Mouse (Mus musculus) kidney, postnatal 0 days (tissue): ENCODE measurements around the gene Spata13. TPM values are rescaled to one million over a fixed set of nuclear protein-coding genes. Genes with fewer than 3 reads are reported as not detected.

Experiments
- ATAC-seq: fragments of 200-750 bp; cut with Nextera tagmentation; replicated peaks from 2 replicates; pipeline ENCODE4 v1.8.0; 2017; ENCODE audit warnings: low read depth, moderate number of reproducible peaks, moderate TSS enrichment, moderate library complexity; ENCODE audit not compliant: low FRiP score
- DNase-seq: peaks from one replicate; pipeline ENCODE4 v3.0.0-alpha.2; 2016; ENCODE audit warnings: low spot score
- H3K27ac ChIP-seq: fragments of 300-500 bp; sonication (generic); 2 replicates; pipeline ENCODE4 v1.5.1; 2014; ENCODE audit warnings: mild to moderate bottlenecking
- H3K27me3 ChIP-seq: fragments of 300-500 bp; sonication (generic); 2 replicates; pipeline ENCODE4 v1.6.1; 2014; ENCODE audit warnings: low read length, mixed read lengths; ENCODE audit not compliant: insufficient read depth
- H3K36me3 ChIP-seq: fragments of 300-500 bp; sonication (generic); 2 replicates; pipeline ENCODE4 v1.6.1; 2014; ENCODE audit warnings: low read length, mixed read lengths; ENCODE audit not compliant: insufficient read depth
- H3K4me1 ChIP-seq: fragments of 300-500 bp; sonication (generic); replicated peaks from 2 replicates; pipeline ENCODE4 v1.6.1; 2014; ENCODE audit warnings: antibody characterized with exemption, low read length, mixed read lengths; ENCODE audit not compliant: insufficient read depth
- H3K4me2 ChIP-seq: fragments of 300-500 bp; sonication (generic); 2 replicates; pipeline ENCODE4 v1.6.1; 2014; ENCODE audit warnings: mild to moderate bottlenecking, low read length, moderate library complexity, mixed read lengths
- H3K4me3 ChIP-seq: fragments of 300-500 bp; sonication (generic); replicated peaks from 2 replicates; pipeline ENCODE4 v1.5.1; 2014; ENCODE audit warnings: low read depth, low read length
- H3K9ac ChIP-seq: fragments of 300-500 bp; sonication (generic); 2 replicates; pipeline ENCODE4 v1.6.1; 2014; ENCODE audit warnings: low read depth, low read length
- H3K9me3 ChIP-seq: fragments of 300-500 bp; sonication (generic); replicated peaks from 2 replicates; pipeline ENCODE4 v1.6.1; 2016; ENCODE audit warnings: low read length, inconsistent platforms, mixed read lengths
- CTCF ChIP-seq: IDR thresholded peaks from 2 replicates; pipeline ENCODE4 v1.5.1; 2016; ENCODE audit warnings: antibody characterized with exemption, low read depth, mild to moderate bottlenecking, moderate library complexity
- WGBS: fragments of 180-500 bp; shearing (Covaris S2); extraction: QIAGEN DNeasy Blood & Tissue Kit; methylation state at CpG from one replicate; pipeline ENCODE4 v1.1.7; 2014; 5-methylcytosine and 5-hydroxymethylcytosine counted together
- polyA plus RNA-seq: library from polyadenylated mRNA; unstranded; fragments of >200 nt; fragmentation: Nextera tagmentation; extraction: Ambion mirVana; gene quantifications from 2 replicates; pipeline ENCODE4 v1.2.1, GENCODE M21; 2015

The Spata13 gene
- polyA plus RNA-seq, 1 experiment from 2014 or later: 47.4 TPM

- no peak overlapping the region for H3K4me3 ChIP-seq
- H3K27me3 ChIP-seq: no peaks in the 10 kb centered on the region
- H3K4me1 ChIP-seq: peaks cover 27% of the 10 kb centered on the region
- WGBS: 34% methylated on average over 15 of the region's 15 CpGs
- no peak overlapping the region; the same call in 1 of the 2 replicates for H3K9ac ChIP-seq
- TF ChIP-seq CTCF: no peak
- H3K36me3 ChIP-seq: 0 out of 2 replicates have a peak, but pooled peaks cover 3% of the 10 kb centered on the region
- H3K9me3 ChIP-seq: no peaks in the 10 kb centered on the region
- ATAC-seq: peak; percentile 31; the same call in 1 of the 2 replicates
- peak overlapping the region; percentile 86 for H3K27ac ChIP-seq
- DNase-seq: no peak
- peak overlapping the region; percentile 26 for H3K4me2 ChIP-seq
Observed at GRCm38 (mm10) chr14:60655941-60656700, 22.3 kb downstream of the Spata13 start.

- TF ChIP-seq CTCF: no peak
- Histone ChIP-seq H3K9ac (no peak overlapping the region), H3K4me3 (no peak overlapping the region), H3K27me3 (no peaks in the 10 kb centered on the region), H3K4me1 (peaks cover 27% of the 10 kb centered on the region), H3K9me3 (no peaks in the 10 kb centered on the region), H3K4me2 (no peak overlapping the region), H3K36me3 (0 out of 2 replicates have a peak, but pooled peaks cover 3% of the 10 kb centered on the region), H3K27ac (peak overlapping the region; percentile 86)
- no peak for ATAC-seq
- no peak for DNase-seq
- 69% methylated on average over 11 of the region's 11 CpGs for WGBS
Observed at GRCm38 (mm10) chr14:60656701-60657085, 22.9 kb downstream of the Spata13 start.

GRCm38 (mm10) chr14:60657891-60658290, 24.1 kb downstream of the Spata13 start:
- 76% methylated on average over 2 of the region's 2 CpGs for WGBS
- DNase-seq: no peak
- ATAC-seq: no peak
- H3K36me3 ChIP-seq: 0 out of 2 replicates have a peak, but pooled peaks cover 3% of the 10 kb centered on the region
- H3K4me1 ChIP-seq: peaks cover 28% of the 10 kb centered on the region
- no peak for TF ChIP-seq CTCF
- no peak overlapping the region for H3K4me2 ChIP-seq
- H3K27ac ChIP-seq: no peak overlapping the region
- no peak overlapping the region for H3K4me3 ChIP-seq
- no peaks in the 10 kb centered on the region for H3K27me3 ChIP-seq
- H3K9me3 ChIP-seq: no peaks in the 10 kb centered on the region
- H3K9ac ChIP-seq: no peak overlapping the region

- Histone ChIP-seq H3K36me3 (0 out of 2 replicates have a peak, but pooled peaks cover 3% of the 10 kb centered on the region), H3K4me3 (no peak overlapping the region), H3K4me2 (no peak overlapping the region), H3K9ac (no peak overlapping the region), H3K9me3 (no peaks in the 10 kb centered on the region), H3K27me3 (no peaks in the 10 kb centered on the region), H3K4me1 (peaks cover 38% of the 10 kb centered on the region), H3K27ac (no peak overlapping the region)
- ATAC-seq: no peak
- 56% methylated on average over 8 of the region's 8 CpGs for WGBS
- no peak for TF ChIP-seq CTCF
- DNase-seq: no peak
Observed at GRCm38 (mm10) chr14:60659498-60659897, 25.7 kb downstream of the Spata13 start.

- ATAC-seq: no peak
Observed at GRCm38 (mm10) chr14:60660591-60660990, 26.8 kb downstream of the Spata13 start.

GRCm38 (mm10) chr14:60661281-60661680, 27.5 kb downstream of the Spata13 start:
- no peak overlapping the region for H3K4me2 ChIP-seq
- no peak for TF ChIP-seq CTCF
- no peak overlapping the region for H3K4me3 ChIP-seq
- peaks cover 34% of the 10 kb centered on the region for H3K4me1 ChIP-seq
- no peak overlapping the region for H3K27ac ChIP-seq
- WGBS: 89% methylated on average over 5 of the region's 5 CpGs
- no peak overlapping the region for H3K9ac ChIP-seq
- no peaks in the 10 kb centered on the region for H3K9me3 ChIP-seq
- 0 out of 2 replicates have a peak, but pooled peaks cover 3% of the 10 kb centered on the region for H3K36me3 ChIP-seq
- no peak for ATAC-seq
- no peak for DNase-seq
- H3K27me3 ChIP-seq: no peaks in the 10 kb centered on the region

More at GRCm38 (mm10) chr14:60660591-60660990, 26.8 kb downstream of the Spata13 start:
- H3K36me3 ChIP-seq: 0 out of 2 replicates have a peak, but pooled peaks cover 3% of the 10 kb centered on the region
- no peak overlapping the region for H3K4me2 ChIP-seq
- H3K27ac ChIP-seq: no peak overlapping the region
- no peak for TF ChIP-seq CTCF
- H3K27me3 ChIP-seq: no peaks in the 10 kb centered on the region
- H3K4me1 ChIP-seq: peaks cover 35% of the 10 kb centered on the region
- 85% methylated on average over 8 of the region's 8 CpGs for WGBS
- no peaks in the 10 kb centered on the region for H3K9me3 ChIP-seq
- DNase-seq: no peak
- no peak overlapping the region for H3K4me3 ChIP-seq
- H3K9ac ChIP-seq: no peak overlapping the region
